9 mouse cellular contexts compared by ENCODE assay signal in the genomic region with DNA sequence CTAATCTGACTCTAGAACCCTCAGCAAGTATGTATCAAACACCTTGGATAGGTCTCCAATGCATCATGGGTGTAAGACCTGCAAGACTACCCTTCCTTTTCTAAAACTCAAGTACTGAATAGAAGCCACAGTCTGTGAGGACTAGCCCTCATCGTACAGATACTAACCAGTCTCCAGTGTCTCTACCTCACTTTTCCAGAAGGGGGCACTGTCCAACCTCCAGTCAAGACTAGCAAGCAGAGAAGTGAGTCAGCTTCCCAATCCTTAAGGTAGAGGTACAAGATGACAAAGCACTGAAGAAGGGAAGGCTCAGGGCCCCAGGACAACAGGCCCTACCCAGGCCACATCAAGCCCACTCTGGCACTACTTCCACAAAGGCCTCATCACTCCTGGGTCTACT. TPM values are rescaled to one million over a fixed set of nuclear protein-coding genes. Genes with fewer than 3 reads are reported as not detected.
DNase-seq lines count a peak whose midpoint lies in the region; TF ChIP-seq lines count a peak whose summit lies in the region.
"Had no signal": no experiment of that assay in that cellular context is flagged by ENCODE, and none has a peak within 500 bp of the region (broad histone marks: within the 10 kb centered on the region; RNA-seq: fewer than 3 reads in every experiment).

No protein-coding gene starts in this region.

- H3K36me3 ChIP-seq in ES-Bruce4 (ENCODE audit: control insufficient read depth, insufficient read depth, low read length, poor library complexity, severe bottlenecking), result peaks cover 7% of the 10 kb centered on the region; the same call in 1 of the 2 replicates

- H3K27ac ChIP-seq in ES-Bruce4 (ENCODE audit: insufficient read depth, low read length), result no peak overlapping the region
- H3K27ac ChIP-seq: limb, embryonic 13.5 days had no signal

- intact Hi-C loops in heart, postnatal 25 days (cut with DNase I), result loop anchor here (2.0 to 5.0 kb wide), 3 partner anchors 82 to 307 kb away; no protein-coding TSS in a partner anchor
- intact Hi-C loops in gastrocnemius, postnatal 14 days (cut with DNase I; ENCODE audit: low total_unique reads), result loop anchor here (10.0 kb wide), 1 partner anchor 84 kb away; no protein-coding TSS in a partner anchor

- H3K4me1 ChIP-seq in ES-Bruce4 (ENCODE audit: control insufficient read depth, insufficient read depth, low read length), result no peaks in the 10 kb centered on the region

- TF ChIP-seq POLR2A in ES-Bruce4 (IDR thresholded peaks at IDR 0.05; ENCODE audit: insufficient read depth, low read length), result no peak

- peak; percentile 51 to 71 for DNase-seq in heart, adult 18-20 months
- no peak for DNase-seq in heart, postnatal 25 days (ENCODE audit: low spot score)
- DNase-seq in cerebellum, adult 11-12 months, result peak; percentile 66
- DNase-seq in gastrocnemius, postnatal 14 days, result peak; percentile 36
- peak; percentile 57 to 69 for DNase-seq in layer of hippocampus, adult 8-10 months (ENCODE audit: low spot score in 2 of 2)
- DNase-seq in lung, postnatal 36 days, result peak; percentile 91
- peak; percentile 78 to 88 for DNase-seq in spleen, postnatal 4 days (ENCODE audit: low spot score in 2 of 2)

- no peak for TF ChIP-seq EP300 in ES-Bruce4 (IDR thresholded peaks at IDR 0.05; ENCODE audit: insufficient read depth, low read depth, low read length)

- H3K27me3 ChIP-seq in ES-Bruce4 (ENCODE audit: control insufficient read depth, insufficient read depth, low read length, poor library complexity, severe bottlenecking), result no peaks in the 10 kb centered on the region
- H3K27me3 ChIP-seq: limb, embryonic 13.5 days had no signal

- peak; percentile 13 for TF ChIP-seq CTCF in ES-Bruce4 (IDR thresholded peaks at IDR 0.05; ENCODE audit: low read depth, low read length)

- H3K4me3 ChIP-seq in ES-Bruce4 (ENCODE audit: low read depth, low read length), result no peak overlapping the region
- H3K4me3 ChIP-seq: limb, embryonic 13.5 days had no signal

- H3K9me3 ChIP-seq in ES-Bruce4 (replicated peaks; ENCODE audit: control insufficient read depth, insufficient read depth, low read length, poor library complexity, severe bottlenecking), result no peaks in the 10 kb centered on the region
- H3K9me3 ChIP-seq: limb, embryonic 13.5 days had no signal

- H3K9ac ChIP-seq in ES-Bruce4 (ENCODE audit: low read depth, poor library complexity, severe bottlenecking), result no peak overlapping the region
- H3K9ac ChIP-seq: limb, embryonic 13.5 days had no signal

RNA-seq across cellular contexts. Expression of a gene that starts 3.3 kb away (rescaled TPM):
- total RNA-seq in heart, adult 18-20 months (2021), result 10 to 100 TPM; 77.9 to 83.1 TPM
- 10 to 100 TPM; 82.1 to 85.7 TPM for total RNA-seq in heart, postnatal 25 days (2021)
- 109 and 122 TPM in 2 replicates for polyA plus RNA-seq in ES-Bruce4 (2011; ENCODE audit: insufficient read depth, insufficient read length, low read depth, missing spikeins)
- total RNA-seq in gastrocnemius, postnatal 14 days (2021), result 10 to 100 TPM; 84.4 to 85.1 TPM
- total RNA-seq in layer of hippocampus, adult 8-10 months (2022), result 10 to 100 TPM; 50.4 to 57.6 (median 55.9) TPM

RNA-seq across cellular contexts. Expression of a gene that starts 3.5 kb away (rescaled TPM):
- total RNA-seq in heart, adult 18-20 months (2021), result not detected
- total RNA-seq in heart, postnatal 25 days (2021), result not detected
- not detected in 2 replicates for polyA plus RNA-seq in ES-Bruce4 (2011; ENCODE audit: insufficient read depth, insufficient read length, low read depth, missing spikeins)
- total RNA-seq in gastrocnemius, postnatal 14 days (2021), result not detected
- total RNA-seq in layer of hippocampus, adult 8-10 months (2022), result under 1 TPM in 3 of 4 experiments, not detected in 1; 0.34 to 1.00 (median 0.35) TPM
- polyA plus RNA-seq: limb, embryonic 13.5 days had no signal

RNA-seq across cellular contexts. Expression of a gene that starts 14.1 kb away (rescaled TPM):
- 10 to 100 TPM; 61.3 to 61.6 TPM for total RNA-seq in heart, adult 18-20 months (2021)
- total RNA-seq in heart, postnatal 25 days (2021), result 10 to 100 TPM; 49.4 to 49.7 TPM
- 40.6 and 41.1 TPM in 2 replicates for polyA plus RNA-seq in ES-Bruce4 (2011; ENCODE audit: insufficient read depth, insufficient read length, low read depth, missing spikeins)
- 10 to 100 TPM; 35.0 to 37.8 TPM for total RNA-seq in gastrocnemius, postnatal 14 days (2021)
- 100 to 1,000 TPM; 102 to 124 (median 112) TPM for total RNA-seq in layer of hippocampus, adult 8-10 months (2022)

RNA-seq across cellular contexts. Expression of a gene that starts 14.2 kb away (rescaled TPM):
- total RNA-seq in heart, adult 18-20 months (2021), result 10 to 100 TPM; 12.8 to 15.3 TPM
- total RNA-seq in heart, postnatal 25 days (2021), result 10 to 100 TPM; 14.7 to 14.8 TPM
- 47.7 and 62.5 TPM in 2 replicates for polyA plus RNA-seq in ES-Bruce4 (2011; ENCODE audit: insufficient read depth, insufficient read length, low read depth, missing spikeins)
- total RNA-seq in gastrocnemius, postnatal 14 days (2021), result 10 to 100 TPM; 15.3 to 17.2 TPM
- total RNA-seq in layer of hippocampus, adult 8-10 months (2022), result 10 to 100 TPM; 36.2 to 42.4 (median 37.7) TPM

RNA-seq across cellular contexts. Expression of a gene that starts 19.8 kb away (rescaled TPM):
- total RNA-seq in heart, adult 18-20 months (2021), result 100 to 1,000 TPM; 282 to 289 TPM
- total RNA-seq in heart, postnatal 25 days (2021), result 100 to 1,000 TPM; 274 to 280 TPM
- 717 and 722 TPM in 2 replicates for polyA plus RNA-seq in ES-Bruce4 (2011; ENCODE audit: insufficient read depth, insufficient read length, low read depth, missing spikeins)
- total RNA-seq in gastrocnemius, postnatal 14 days (2021), result 100 to 1,000 TPM; 309 to 346 TPM
- 100 to 1,000 TPM; 201 to 291 (median 240) TPM for total RNA-seq in layer of hippocampus, adult 8-10 months (2022)
